In genomic region chr11:115939690-115940329, GRCm38 (mm10) we compare ENCODE assay signal across 7 mouse cellular contexts. TPM values are rescaled to one million over a fixed set of nuclear protein-coding genes. Genes with fewer than 3 reads are reported as not detected.
DNase-seq lines count a peak whose midpoint lies in the region; ATAC-seq and TF ChIP-seq lines count a peak whose summit lies in the region.

No protein-coding gene starts in this region.

- H3K9ac ChIP-seq in limb, embryonic 14.5 days (ENCODE audit: low read depth, low read length, severe bottlenecking): no peak overlapping the region

- no peak overlapping the region for H3K4me2 ChIP-seq in limb, embryonic 14.5 days (replicated peaks; ENCODE audit: low read depth, low read length, severe bottlenecking)

- peaks cover 83% of the 10 kb centered on the region for H3K36me3 ChIP-seq in limb, embryonic 14.5 days (ENCODE audit: control insufficient read depth, insufficient read depth, low read length)

- H3K27me3 ChIP-seq in limb, embryonic 14.5 days (ENCODE audit: control insufficient read depth, insufficient read depth, low read length): no peaks in the 10 kb centered on the region

- no peak for TF ChIP-seq POLR2A in limb, embryonic 14.5 days (IDR thresholded peaks at IDR 0.05; ENCODE audit: borderline replicate concordance, extremely low read depth, insufficient read depth, insufficient read length)

- WGBS in limb, embryonic 14.5 days: 37% methylated on average over 6 of the region's 6 CpGs

- ATAC-seq in limb, embryonic 14.5 days (ENCODE audit: low FRiP score, low read depth): no peak

- DNase-seq in testis, postnatal 10 days (ENCODE audit: low spot score): peak; percentile 77
- no peak for DNase-seq in testis, postnatal 14 days (ENCODE audit: low spot score)
- DNase-seq in adrenal gland, adult 2 months: peak; percentile 41
- DNase-seq in embryo, embryonic 11.5 days (ENCODE audit: low read depth, low spot score): peak; percentile 45
- DNase-seq in kidney, adult 8-10 months: peak; percentile 51 to 81
- peak; percentile 71 for DNase-seq in limb, embryonic 14.5 days (ENCODE audit: low spot score)
- DNase-seq in retina, adult 2 months (ENCODE audit: low read depth, low spot score): peak; percentile 23

- H3K27ac ChIP-seq in limb, embryonic 14.5 days (replicated peaks; ENCODE audit: low read depth, low read length): no peak overlapping the region

- no peak overlapping the region for H3K4me3 ChIP-seq in limb, embryonic 14.5 days (replicated peaks; ENCODE audit: low read length)

- H3K4me1 ChIP-seq in limb, embryonic 14.5 days (ENCODE audit: control insufficient read depth, insufficient read depth, low read length): no peaks in the 10 kb centered on the region

- H3K9me3 ChIP-seq in limb, embryonic 14.5 days (ENCODE audit: control insufficient read depth, low read length): no peaks in the 10 kb centered on the region

RNA-seq across cellular contexts. Expression of gene Recql5, which starts 6.5 kb away (rescaled TPM):
- total RNA-seq in adrenal gland, adult 2 months (2021): 10 to 100 TPM; 20.8 to 28.3 TPM
- 22.4 and 25.4 TPM in 2 replicates for polyA plus RNA-seq in adrenal gland, adult 2 months (2012; rRNA removed)
- 27.9 and 28.0 TPM in 2 replicates for polyA plus RNA-seq in limb, embryonic 14.5 days (2012; rRNA removed)
- polyA plus RNA-seq in limb, embryonic 14.5 days (2014; fragmentation: Nextera tagmentation; extraction: Ambion mirVana): 16.1 and 18.3 TPM in 2 replicates

RNA-seq across cellular contexts. Expression of gene Sap30bp, which starts 6.7 kb away (rescaled TPM):
- total RNA-seq in adrenal gland, adult 2 months (2021): 10 to 100 TPM; 31.8 to 44.5 TPM
- 31.4 and 33.8 TPM in 2 replicates for polyA plus RNA-seq in adrenal gland, adult 2 months (2012; rRNA removed)
- 35.6 and 52.6 TPM in 2 replicates for polyA plus RNA-seq in limb, embryonic 14.5 days (2012; rRNA removed)
- polyA plus RNA-seq in limb, embryonic 14.5 days (2014; fragmentation: Nextera tagmentation; extraction: Ambion mirVana): 36.6 and 36.9 TPM in 2 replicates

RNA-seq across cellular contexts. Expression of gene Smim6, which starts 28.0 kb away (rescaled TPM):
- not detected for total RNA-seq in adrenal gland, adult 2 months (2021)
- not detected in 2 replicates for polyA plus RNA-seq in adrenal gland, adult 2 months (2012; rRNA removed)
- 0.52 and 0.77 TPM in 2 replicates for polyA plus RNA-seq in limb, embryonic 14.5 days (2012; rRNA removed)
- polyA plus RNA-seq in limb, embryonic 14.5 days (2014; fragmentation: Nextera tagmentation; extraction: Ambion mirVana): 0.83 and 0.89 TPM in 2 replicates

RNA-seq across cellular contexts. Expression of gene Itgb4, which starts 34.7 kb away (rescaled TPM):
- total RNA-seq in adrenal gland, adult 2 months (2021): 1 to 10 TPM; 2.1 to 4.3 TPM
- polyA plus RNA-seq in adrenal gland, adult 2 months (2012; rRNA removed): 3.9 and 4.8 TPM in 2 replicates
- 11.3 and 11.6 TPM in 2 replicates for polyA plus RNA-seq in limb, embryonic 14.5 days (2012; rRNA removed)
- 12.5 TPM in 2 replicates for polyA plus RNA-seq in limb, embryonic 14.5 days (2014; fragmentation: Nextera tagmentation; extraction: Ambion mirVana)

RNA-seq across cellular contexts. Expression of gene Smim5, which starts 40.0 kb away (rescaled TPM):
- total RNA-seq in adrenal gland, adult 2 months (2021): 1 to 10 TPM in 1 of 2 experiments, under 1 TPM in 1; 0.58 to 1.3 TPM
- 0.86 and 0.99 TPM in 2 replicates for polyA plus RNA-seq in adrenal gland, adult 2 months (2012; rRNA removed)
- polyA plus RNA-seq in limb, embryonic 14.5 days (2012; rRNA removed): 9.8 and 10.5 TPM in 2 replicates
- 16.0 and 17.5 TPM in 2 replicates for polyA plus RNA-seq in limb, embryonic 14.5 days (2014; fragmentation: Nextera tagmentation; extraction: Ambion mirVana)
